Mouse (Mus musculus): ENCODE results near the gene 2410004P03Rik.

The 2410004P03Rik gene

DNA sequence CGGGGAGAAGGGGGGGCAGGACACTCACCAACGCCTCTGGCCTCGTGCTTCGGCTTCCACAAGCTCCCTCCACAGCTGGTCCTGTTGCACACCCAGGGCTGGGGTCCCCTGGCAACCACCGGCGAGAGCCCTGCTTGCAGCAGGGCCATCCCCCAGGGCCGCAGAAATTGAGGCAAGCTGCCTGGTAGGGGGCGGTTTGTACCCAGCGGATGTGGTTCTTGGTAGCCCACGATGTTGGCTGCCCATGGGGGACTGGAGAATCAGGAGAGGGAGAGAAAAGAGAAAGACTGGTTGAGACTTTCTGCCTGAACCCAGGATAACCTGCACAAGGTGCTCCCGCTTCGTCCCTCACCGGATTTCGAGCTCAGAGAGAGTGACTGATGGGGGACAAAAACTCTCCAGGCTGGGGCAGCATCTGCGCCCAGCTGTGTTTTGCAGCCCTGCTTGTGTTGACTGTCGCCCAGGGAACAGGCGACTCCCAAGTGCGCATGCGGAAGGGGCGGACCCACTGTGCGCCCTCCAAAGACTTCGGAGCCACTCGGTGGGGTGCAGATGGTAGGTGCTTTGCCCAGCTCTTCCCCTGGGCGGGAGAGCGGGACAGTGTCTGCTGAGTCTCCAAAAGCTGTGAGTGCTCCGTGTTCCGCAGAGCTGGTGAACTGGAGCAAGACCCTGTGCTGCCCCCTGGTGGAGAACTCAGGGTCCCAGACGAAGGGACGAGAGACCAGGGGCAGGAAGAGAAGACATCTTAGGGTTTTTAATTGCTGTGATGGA is at the start of gene 2410004P03Rik:
2410004P03Rik (minus strand) TSS at position 628 of the 771 bp plus-strand sequence.
- no peak for DNase-seq (ENCODE audit: low read depth)

DNA sequence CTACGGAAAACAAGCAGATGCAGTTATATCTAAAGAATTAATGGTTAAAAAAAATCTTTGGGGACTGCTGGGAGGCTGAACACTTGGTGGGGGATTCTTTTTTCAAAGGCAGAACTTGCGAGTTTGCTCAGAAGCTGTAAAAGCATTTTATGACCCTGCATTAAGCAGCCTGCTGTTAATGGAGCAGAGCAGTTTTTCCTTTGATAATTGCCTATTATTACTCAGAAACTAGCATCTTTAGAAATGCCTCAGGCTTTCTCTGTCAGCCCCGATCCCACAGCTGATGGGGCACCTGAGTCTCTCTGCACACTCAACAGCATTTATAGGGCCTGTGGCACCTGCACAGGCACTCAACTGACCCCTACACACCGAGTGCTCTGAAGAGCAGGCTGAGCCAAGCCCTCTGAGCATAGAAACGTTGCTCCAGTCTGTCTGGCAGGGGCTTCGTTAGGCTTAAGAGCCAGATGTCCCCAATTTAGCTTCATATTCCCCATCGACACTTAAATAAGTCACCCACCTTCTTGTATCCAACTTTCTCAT is 49.7 kb upstream of the 2410004P03Rik start:
- no peak for DNase-seq (ENCODE audit: low read depth)

DNA sequence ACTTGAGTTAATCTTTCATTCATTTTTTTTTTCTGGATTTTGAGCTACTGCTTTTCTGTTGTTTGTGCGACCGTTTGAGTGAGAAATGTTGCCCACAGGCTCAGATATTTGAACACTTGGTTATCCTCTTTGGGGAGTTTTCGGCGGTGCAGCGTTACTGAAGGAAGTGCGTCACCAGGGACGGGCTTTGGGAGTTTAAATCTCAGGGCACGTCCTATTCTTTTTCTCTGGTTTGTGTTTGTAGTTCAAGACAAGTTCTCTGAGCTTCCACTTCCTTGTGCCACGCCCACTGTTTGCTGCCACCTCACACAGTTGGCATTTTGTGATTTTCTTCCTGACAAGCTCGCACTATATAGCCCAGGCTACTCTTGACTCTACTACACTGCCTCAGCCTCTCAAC is 47.0 kb upstream of the 2410004P03Rik start:
- DNase-seq (ENCODE audit: low read depth) = no peak

DNA sequence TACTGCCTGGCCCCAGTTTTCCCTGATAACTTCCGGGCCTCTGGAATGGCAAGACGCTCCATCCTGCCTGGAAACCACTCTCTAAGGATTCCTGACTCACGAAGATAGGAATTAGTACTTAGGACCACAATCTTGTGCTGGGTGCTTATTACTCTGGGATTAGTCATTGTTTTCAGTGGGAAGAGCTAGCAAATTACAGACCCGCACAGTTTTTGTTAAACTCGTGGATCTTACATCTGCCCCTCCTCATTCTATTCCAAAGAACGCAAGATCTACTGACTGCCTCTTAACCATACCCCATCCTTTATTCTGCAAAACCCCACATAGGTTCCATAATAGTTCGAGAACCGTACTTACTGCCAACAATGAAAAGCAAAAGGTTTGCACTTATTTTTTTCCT is 45.6 kb upstream of the 2410004P03Rik start:
- DNase-seq (ENCODE audit: low read depth) = no peak

DNA sequence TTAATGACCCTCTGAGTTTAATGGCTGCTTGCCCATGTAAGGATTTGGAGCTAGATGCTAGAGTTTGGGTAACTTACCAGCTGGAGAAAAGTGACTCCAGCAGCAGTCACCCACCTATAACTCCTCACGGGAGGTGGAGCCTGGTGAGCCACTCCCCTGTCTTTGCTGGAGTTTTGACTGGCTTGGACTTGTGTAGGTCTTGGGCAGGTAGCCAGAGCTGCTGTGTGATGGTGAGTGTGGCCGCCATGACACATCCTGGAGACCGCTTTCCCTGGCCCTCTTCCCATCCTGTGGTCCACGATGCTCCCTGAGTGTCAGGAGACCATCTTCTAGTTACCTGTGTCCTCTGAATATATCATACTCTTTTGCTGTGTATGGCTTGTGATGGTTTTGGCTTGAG is 44.2 kb upstream of the 2410004P03Rik start:
- DNase-seq (ENCODE audit: low read depth) = no peak

DNA sequence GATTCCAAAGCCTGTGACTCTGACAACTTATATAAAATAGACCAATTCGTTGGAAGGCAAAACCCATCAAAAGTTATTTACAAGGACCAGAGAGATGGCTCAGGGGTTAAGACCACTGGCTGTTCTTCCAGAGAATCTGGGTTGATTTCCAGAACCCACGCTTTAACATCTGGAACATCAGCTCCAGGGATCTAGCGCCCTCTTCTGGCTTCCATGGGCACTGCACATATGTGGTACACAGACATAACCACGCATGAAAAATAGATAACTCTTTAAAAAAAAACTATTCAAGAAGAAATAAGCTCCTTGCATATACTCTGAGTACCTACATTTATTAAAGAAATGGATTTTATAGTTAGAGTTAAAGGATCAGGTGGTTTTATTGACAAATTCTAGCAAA is 43.2 kb upstream of the 2410004P03Rik start:
- no peak for DNase-seq (ENCODE audit: low read depth)

DNA sequence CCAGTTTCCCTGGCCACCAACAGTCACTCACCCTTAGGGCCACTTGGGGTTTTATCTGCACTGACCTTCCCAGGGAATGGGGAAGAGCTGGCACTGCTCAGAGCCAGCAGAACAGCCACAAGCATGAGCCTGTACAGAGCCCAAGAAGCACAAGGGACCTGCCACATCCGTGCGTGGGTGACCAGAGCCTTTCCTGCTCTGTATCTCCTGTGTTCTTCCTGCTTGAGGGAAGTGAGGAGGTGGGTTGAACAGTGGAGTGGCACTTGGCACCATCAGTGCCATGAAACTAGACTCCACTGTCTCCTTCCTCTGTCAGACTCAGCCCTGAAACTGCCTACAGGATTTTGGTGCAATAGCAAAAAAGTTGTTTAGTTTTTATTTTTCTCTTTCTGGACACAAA is 41.1 kb upstream of the 2410004P03Rik start:
- DNase-seq (ENCODE audit: low read depth) = no peak

DNA sequence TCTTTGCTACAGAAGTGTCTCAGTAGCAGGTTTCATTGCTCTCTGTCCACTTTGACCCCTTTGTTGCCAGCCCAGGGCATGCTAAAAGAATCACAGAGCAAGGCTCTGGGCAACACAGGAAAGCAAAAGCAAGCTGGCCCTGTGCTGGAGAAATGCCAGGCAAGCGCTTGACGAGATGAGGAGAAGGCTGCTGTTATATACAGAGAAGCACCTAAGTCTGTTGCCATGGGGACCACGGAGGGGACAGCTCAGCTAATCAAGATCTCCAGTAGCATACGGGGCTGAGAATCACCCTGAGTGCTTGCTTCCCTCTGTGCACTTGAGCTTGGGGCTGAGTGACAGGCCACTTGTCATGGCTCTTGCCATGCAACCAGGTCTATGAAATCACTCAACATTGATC is 39.5 kb upstream of the 2410004P03Rik start:
- no peak for DNase-seq (ENCODE audit: low read depth)

DNA sequence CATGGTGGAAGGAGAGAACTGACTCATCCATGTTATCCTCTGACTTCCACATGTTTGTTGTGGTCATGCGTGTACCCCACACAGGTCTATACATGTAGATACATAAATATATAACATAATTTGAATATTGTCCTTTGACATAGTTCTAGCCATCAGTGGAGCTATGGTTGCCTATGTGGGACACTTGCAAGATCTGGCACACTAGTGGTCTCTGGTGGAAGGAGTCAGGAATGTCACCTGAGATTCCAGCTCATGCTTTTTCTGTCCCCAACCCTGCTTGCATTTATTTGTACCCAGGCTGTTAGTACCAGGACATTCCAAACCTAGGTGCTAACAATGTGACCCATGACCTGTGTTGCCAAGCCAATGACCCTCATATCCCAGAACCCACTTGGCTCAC is 38.3 kb upstream of the 2410004P03Rik start:
- DNase-seq (ENCODE audit: low read depth) = no peak

DNA sequence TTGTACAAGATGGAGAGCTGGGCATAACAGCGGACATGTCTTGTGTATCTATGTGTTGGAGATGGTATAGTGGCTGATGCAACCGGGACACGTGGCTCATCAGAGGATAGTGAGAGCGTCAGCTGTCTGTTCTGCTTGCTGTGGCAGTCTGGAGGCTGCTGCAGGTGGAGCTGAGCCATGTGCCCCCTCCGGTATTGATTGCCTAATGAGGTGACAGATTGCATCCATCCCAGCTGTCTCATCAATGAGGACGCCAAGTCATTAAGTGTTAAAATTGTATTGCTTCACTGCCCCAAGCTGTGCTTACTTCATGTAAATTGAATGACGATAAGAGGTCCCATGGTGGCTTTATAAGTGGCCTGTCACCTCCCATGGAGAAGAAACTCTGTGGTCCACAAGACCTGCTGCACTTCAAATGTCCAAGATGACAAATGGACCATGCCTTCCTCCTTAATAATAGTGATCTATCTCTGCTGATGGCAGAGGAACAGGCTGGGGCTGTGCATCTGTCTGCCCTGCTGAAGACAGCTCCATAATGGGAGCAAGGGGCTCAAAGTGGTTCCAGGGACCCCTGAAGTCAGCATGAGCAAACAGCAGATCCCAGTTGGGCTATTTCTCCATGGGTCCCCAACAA is 37.6 kb upstream of the 2410004P03Rik start:
- DNase-seq (ENCODE audit: low read depth) = no peak

DNA sequence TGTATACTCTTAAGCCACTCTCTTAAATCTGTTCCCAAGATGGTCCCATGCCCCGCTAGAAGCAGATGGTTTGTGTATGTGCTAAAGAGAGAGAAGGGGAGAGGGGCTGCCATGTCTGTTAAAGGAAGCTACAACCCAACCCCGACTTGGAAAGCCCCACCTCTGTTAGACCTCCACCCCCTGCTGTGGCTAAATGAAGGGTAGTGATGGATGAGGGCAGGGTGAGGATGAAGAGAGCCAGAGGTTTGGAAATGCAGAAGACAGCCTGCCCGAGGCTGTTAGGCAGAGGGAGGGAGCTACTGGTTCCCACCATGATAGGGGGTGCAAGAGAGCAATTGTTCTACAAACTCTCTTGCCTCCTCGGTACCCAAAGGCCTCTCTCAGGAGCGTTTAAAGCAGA is 31.8 kb upstream of the 2410004P03Rik start:
- no peak for DNase-seq (ENCODE audit: low read depth)

DNA sequence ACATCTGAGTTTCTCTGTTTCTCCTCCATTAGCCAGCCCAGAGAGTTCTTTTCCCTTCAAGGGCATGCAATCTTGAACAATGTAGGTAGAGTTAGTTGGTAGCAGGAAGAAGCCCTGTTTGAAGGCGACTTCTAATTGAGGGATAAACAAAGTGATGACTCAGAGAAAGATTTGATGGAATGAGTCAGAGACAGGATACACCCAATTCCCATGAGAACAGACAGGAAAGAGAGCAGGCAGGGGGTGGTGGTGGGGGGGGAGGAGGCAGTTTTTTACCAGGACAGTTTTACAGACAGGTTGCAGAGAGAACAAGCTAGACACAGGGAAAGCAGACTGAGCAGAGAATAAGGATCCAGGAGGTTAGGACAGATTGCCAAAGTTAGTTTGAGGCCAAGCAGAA is 29.0 kb upstream of the 2410004P03Rik start:
- DNase-seq (ENCODE audit: low read depth) = no peak

DNA sequence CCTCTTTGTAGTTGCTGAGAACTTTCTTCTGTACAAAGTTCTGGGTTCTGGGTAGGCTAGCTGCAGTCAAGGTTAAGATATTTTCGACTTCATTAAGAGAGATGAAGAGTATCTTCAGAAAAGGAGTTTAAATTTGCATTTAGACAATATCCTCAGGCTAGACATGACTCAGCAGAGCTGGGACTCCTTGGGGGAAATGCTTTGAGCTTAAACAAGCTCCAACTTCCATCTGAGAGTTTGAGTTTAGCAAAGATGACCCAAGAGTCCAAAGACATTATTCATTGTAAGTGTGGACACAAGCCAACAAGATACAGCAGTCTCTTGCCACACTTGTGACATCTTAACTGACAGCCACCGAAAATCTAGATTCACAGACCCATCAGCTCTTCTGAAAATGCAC is 27.9 kb upstream of the 2410004P03Rik start:
- DNase-seq (ENCODE audit: low read depth) = no peak

DNA sequence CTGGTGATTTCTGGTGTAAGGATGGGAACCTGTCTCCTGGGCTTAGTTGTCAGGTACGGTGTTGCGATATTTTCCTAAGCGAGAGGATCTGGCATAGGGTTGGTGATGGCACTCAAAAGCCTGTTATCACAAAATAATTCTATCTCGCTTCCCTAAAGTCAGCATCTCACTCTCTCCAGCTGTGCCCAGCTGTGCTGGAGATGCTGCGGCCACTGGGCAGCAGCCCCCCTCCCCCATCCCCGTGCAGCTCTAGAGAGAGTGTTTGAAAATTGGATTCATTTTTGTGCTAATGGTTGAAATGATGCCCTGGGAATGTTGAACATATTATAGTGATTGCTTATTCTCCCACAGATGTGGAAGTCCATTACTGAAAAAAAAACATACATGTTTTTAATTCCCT is 26.7 kb upstream of the 2410004P03Rik start:
- DNase-seq (ENCODE audit: low read depth) = no peak

DNA sequence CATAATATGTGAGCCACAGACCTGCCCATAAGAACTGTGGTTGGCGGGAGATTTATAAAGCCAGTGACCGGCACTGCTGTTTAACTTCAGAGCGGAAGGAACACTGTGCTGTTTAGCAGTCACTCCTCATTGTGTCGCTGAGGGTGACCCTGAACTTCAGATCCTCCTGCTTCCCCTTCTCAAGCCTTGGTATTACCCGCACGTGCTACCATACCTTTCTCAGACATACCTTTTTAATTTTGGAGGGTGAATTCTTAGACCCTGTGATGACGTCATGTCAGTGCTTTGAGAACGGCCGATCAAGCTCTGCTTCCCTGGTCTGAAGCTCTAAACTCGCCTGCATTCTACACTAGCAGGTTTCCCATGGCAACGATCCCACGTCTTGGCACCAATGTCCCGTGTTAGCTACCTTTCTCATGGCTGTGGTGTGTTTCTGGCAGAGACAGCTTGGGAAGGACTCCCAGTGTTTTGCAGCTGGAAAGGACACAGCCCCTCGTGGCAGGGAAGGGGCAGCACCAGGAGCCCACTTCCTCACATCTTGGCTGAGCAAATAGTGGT is 25.6 kb upstream of the 2410004P03Rik start:
- no peak for DNase-seq (ENCODE audit: low read depth)

DNA sequence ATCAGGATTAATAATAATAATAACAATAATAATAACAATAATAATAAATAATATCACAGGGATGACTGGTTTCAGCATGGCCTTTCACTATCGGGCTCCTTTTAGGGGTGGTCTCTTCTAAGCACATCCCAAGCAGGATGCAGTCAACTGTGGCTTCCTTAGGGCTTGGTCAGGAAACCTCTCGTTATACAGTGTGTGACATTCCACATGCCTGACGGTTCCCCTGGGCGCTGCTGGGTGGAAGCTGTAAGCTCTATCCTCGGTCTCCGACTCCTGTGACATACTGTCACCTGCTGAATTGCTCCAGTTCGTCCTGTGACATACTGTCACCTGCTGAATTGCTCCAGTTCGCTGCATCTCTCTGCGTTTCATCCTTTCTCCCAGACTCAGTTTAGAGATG is 25.0 kb upstream of the 2410004P03Rik start:
- no peak for DNase-seq (ENCODE audit: low read depth)

DNA sequence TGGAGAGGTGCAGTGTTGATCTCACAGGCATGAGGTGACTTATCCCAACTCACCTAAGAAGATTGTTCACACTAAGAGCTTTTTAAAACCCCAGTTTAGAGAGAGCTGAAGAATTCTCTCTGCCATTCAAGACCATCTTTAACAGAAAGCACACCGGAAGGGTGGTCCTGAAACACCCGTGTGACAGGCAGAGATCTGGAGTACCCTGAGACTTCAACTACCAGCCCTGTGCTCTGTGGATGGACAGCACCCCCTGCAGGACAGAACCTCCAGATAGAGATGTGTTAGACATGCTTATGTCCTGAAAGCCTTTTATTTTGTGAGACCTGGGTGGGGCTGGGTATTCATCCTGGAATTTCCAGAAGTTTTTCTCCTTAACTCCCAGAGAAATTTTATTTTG is 23.6 kb upstream of the 2410004P03Rik start:
- no peak for DNase-seq (ENCODE audit: low read depth)

DNA sequence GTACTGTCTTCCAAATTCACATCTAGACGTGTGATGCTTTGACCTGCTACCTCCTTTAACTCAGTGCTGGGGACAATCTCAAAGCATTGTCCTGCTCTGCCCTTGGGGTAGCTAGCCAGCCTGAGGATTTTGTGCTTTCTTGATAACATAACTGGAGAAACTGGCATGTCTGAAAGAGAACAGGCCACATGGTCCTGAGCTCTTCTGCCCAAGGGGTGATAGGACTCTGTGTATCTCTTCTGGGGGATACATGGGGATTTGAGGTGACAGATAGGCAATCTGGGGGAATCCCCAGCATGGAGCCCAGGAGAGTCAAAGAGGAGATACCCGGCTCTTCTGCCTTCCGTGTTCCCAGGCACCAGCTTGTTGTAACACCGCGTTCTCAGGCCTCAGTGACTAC is 23.1 kb upstream of the 2410004P03Rik start:
- DNase-seq (ENCODE audit: low read depth) = no peak

DNA sequence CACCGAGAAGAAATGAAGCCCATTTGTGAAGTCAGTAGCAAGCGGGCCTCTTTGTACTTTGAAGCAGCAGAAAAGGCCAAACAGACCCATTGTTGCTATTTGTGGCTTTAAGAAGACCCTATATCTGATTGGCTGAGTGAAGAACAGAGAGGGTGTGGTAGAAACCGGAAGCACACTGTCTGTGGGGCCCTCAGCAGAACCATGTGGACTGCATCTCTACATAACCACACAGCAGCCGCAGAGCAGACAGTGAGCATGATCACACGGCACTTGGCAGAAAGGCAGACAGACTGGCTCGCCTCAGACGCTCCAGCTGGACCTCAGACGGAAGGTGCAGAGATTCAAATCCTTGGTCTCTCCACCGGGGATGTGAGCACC is 21.9 kb upstream of the 2410004P03Rik start:
- DNase-seq (ENCODE audit: low read depth) = no peak

DNA sequence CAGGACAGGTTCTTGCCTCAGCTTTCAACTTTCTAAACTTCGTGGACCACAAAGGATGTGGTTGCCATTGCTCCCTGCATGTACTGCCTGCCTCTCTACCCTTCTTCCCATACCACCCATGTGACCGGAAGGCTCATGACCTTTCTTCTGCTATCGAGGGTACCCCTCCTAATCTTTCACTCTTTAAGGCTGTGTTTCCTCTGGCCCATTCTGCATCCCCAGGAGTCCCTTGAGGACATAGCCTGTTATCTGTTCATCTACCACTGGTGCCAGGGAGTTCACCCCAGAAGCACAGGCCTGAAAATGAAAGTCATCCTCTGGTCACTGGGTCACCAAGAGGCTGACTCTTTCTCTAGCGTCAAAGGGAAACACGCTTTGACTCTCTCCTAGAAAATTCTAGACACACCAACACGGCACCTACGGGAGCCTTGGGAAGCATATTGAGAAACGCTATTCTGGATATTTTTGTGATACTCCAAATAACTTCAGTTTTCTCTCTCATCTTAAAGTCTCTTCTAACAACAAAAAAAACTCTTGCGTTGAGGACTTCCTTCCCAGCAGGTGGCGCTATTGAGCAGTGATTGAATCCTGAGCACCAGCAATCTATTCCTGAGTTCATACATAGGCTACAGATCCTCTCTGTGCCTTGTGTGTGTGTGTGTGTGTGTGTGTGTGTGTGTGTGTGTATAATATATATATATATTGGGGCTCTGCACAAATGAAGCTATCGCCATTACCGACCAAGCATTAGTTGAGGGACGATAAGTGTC is 21.4 kb upstream of the 2410004P03Rik start:
- DNase-seq (ENCODE audit: low read depth) = no peak

DNA sequence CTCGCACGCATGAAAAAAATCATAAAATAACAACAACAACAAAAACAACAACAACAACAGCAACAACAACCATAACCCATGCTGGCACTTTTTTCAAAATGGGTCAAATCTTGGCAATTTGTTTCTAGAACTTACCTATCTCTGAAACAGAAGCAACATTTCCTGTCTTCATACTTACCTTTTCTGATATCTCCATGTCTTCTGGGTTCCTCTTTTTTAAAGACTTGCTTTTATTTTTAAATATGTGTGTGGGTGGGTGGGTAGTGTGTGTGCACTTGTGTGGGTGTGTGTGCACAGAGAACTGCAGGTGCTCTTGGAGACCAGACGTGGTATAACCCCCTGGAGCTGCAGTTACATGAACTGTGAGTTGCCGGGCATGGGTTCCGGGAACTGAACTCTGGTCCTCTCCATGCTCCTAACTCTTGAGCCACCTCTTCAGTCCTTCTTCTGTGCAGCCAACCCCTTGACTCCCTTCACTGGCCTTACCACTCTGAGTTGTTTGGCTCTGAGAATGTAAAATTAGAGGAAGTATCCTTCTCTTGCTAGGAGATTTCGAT is 13.1 kb upstream of the 2410004P03Rik start:
- no peak for DNase-seq (ENCODE audit: low read depth)

DNA sequence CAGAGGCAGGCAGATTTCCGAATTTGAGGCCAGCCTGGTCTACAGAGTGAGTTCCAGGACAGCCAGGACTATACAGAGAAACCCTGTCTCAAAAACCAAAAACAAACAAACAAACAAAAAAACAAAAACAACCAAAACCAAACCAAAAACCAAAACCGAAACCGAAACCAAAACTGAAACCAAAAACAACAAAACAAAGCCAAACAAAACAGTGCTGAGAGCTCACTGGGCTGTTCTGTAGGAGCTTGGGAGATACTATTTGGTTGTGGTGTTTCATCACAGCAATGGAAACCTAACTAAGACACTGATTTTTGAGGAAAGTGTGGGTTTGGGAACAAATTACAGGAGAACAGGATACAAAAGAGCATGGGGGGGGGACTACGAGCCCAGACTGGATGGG is 10.6 kb upstream of the 2410004P03Rik start:
- no peak for DNase-seq (ENCODE audit: low read depth)
